Mouse (Mus musculus): ENCODE results near the gene Myo1a.
A peak's percentile ranks its signal among the peaks of the same experiment; 100 is the strongest.

- no peak for TF ChIP-seq EP300 (IDR thresholded peaks at IDR 0.05; ENCODE audit: low read depth)
- peak; percentile 81 for TF ChIP-seq CTCF (IDR thresholded peaks at IDR 0.05; ENCODE audit: low read depth)
Observed at GRCm38 (mm10) chr10:127734434-127734833, 29.5 kb downstream of the Myo1a start.
